Mouse (Mus musculus) ES-E14 (cell line): Measurements from ENCODE around the gene Slc16a9.

Experiments
- CHD2 ChIP-seq: IDR thresholded peaks from 2 replicates; pipeline ENCODE4 v1.6.1; 2014; ENCODE audit warnings: mild to moderate bottlenecking, low read depth, low read length, inconsistent platforms
- ZC3H11A ChIP-seq: IDR thresholded peaks from 2 replicates; pipeline ENCODE4 v1.6.1; 2012; ENCODE audit warnings: low read depth, mild to moderate bottlenecking, inconsistent platforms, low read length, borderline replicate concordance
- ZNF384 ChIP-seq: IDR thresholded peaks from 2 replicates; pipeline ENCODE4 v1.6.1; 2012; ENCODE audit warnings: low read depth, low read length, inconsistent platforms

DNA sequence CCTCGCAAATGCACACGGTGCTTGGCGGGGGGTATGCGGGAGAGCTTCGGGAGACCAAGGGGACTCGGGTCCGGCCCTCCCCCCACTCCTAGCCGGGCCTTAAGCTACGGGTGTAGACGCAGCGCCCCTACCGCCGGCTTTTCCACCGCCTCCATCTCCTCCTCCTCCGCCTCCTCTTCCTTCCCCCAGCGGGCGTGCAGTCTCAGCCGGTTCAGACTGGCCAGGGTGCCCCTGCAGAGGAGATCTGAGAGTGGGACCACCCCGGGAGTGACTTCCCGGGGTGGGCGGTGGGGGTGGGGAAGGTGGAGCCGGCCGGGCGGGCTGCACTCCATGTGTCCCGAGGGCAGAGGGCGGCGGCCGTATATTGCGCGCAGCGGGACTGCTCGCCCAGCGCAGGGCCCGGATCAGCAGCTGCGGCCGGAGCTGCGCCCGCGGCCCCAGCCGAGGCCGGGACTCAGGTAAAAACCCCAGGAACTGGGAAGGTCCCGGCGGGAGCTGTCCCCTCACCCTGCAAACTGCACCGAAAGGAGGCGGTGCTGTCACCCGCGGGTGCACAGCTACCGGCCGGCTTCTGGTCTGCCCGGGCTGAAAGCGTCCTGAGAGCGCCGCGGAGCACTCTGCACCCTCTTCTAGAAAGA, at the start of gene Slc16a9:
- no peak for TF ChIP-seq ZC3H11A
- TF ChIP-seq CHD2: no peak
- TF ChIP-seq ZNF384: no peak
